Mouse (Mus musculus): ENCODE measurements around the gene Gpr33.

Gpr33 gene

DNA sequence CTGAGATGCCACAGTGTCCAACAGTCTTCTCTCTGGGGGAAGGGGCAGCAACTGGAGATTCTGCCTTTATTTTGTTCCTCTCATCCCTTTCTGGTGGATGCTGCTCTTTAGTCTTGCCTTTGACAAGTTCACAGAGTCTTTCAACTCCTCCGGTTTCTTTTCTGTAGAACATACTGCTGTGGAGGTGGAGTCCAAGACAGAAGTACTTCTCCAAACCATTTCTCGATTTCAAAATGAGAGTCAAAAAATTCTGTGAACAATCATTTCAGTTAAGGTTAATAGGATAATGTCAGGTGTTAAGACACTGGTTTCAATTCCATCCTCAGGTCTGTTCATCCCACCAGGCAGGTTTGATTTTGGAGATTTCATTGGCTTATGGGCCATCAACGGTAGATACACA is at the start of gene Gpr33:
Gpr33 (minus strand) TSS at position 101 of the 400 bp plus-strand sequence.
- in situ Hi-C loops (cut with MboI) = no loop called here

DNA sequence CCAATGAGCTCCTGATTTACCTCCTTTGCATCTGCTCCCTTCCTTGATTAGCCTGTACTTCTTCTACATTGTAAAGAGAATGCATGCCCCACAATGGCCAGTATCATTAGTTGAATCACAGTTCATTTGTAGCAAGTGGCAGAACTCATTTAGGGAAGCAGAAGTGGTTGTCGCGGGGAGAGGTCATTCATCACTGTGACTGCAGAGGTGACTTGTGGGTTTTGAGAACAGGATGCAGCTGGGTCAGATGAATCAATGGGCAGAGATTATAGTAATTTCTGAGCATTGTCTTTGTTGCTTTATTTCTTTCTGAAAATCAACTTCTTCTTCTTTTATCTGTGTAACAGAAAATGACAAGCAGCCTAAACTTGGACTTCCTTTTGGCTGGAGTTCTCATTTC is 21.5 kb upstream of the Gpr33 start:
- in situ Hi-C loops (cut with MboI) = no loop called here

DNA sequence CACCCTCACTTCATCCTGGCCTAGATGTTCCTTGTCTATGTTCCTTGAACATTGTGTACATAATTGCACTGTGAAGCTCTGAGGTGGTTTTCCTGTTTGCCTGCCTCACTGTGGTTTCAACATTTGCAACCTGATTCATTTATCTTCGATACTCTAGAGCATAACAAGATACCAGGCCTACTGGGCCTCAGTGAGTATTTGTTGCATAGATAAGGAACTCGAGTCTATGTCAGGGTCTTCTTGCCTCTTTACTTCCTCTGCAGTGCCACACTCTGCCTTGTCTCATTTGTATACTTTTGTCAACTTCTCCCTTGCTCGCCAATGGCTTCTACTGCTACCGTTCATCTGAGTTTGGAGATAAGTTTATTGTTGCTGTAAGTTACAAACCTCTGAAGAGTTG is 18.5 kb upstream of the Gpr33 start:
- in situ Hi-C loops (cut with MboI) = no loop called here

DNA sequence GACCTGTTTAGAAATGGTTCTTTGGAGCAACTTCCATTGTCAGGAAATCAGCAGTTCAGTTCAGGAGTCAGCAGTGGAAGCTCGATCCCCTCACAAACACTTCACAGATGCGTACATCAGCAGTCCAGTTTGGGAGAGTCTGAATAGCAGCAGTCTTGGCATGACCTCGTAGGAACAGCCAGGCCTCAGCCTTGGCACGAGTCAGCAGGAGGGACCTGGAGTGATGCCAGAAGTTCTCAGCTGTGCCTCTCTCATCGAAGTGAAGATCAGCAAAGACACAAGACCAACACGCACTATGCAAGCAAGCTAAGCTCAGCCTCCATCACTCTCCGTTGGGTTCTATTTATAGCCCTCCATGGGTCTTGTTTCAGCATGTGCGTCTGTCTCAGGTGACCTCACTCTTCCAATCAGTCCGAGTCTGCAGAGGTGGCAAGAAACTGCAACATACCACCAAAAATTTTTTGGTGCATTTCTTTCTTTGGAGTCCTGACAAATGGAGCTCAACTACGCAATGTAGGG is 15.0 kb upstream of the Gpr33 start:
- in situ Hi-C loops (cut with MboI) = no loop called here

DNA sequence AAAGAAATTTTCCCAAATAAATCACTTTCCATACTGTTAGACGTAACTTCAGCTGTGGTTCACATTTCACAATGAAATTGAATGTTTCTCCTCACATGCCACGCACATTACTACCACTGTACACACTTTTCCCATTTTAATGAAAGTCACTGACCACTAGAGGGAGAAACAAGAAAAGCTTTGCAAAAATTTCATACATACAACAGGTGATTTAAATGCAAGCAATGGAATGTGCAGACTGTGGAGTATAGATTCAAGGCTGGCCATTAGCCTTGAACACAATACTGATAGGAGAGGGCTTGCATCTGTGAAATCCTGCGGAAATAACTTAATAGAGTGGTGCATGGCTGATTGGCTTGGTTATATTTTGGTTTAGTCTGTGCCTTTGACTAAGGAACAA is 10.5 kb upstream of the Gpr33 start:
- in situ Hi-C loops (cut with MboI) = no loop called here

DNA sequence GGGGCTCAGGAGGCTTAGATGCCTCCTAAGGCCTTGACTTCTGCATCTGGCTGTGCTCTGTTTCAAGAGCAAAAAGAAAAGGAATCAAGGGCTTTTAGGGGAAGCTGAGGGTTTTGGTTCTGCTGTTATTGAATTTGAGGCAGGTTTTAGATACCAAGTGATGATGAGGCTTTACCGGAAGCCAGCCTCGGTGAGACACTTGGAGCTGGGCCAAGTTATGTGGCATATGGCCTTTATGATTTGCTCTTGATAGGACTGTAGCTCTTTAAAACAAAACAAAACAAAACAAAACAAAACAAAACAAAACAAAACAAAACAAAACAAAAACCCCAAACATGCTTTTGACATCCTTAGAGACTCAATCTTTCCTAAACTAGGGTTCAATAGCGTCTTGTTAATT is 7.1 kb upstream of the Gpr33 start:
- in situ Hi-C loops (cut with MboI) = no loop called here

DNA sequence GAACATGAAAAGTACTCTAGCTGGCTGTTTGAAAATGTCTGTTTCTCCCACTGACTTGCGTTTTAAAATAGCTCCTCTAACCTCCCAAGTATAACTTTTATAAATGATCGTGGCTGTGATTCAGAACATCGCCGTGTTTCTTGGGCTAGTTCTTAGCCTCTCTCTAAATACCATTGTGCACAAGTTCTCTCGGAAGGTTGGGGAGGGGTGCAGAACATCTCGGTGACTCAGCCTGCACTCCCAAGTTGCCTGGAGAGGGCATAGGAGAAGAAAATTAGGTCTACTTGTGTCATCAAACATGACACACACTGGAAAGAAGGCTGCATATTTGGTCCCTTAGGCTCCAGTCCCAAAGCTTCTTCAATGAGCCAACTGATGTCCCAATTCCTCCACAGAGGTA is 4.4 kb upstream of the Gpr33 start:
- in situ Hi-C loops (cut with MboI) = no loop called here

DNA sequence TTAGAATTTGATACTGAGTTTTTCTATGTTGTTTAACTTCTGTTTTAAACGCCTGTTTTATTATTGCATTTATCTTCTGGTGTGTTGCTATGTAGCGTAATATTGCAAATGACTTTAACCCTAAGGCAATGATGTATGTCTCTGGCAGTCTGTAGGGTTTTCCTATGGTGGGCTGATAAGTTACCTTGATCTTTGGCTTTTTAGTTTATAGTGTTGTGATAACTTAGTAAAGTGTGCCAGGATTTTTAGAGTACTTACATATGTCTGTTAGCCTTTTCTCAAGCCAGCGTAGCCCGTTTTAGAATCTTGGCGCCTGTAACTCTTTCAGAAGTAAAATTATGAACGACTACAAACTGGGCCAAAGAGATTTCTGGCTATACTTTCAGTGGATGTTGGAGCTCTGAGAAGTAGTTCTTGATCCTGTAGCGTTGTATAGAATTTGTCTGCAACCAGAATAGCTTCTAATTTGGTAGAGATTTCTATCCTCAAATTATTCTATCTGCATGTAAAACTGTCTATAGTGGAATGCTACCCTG is 13.3 kb downstream of the Gpr33 start:
- in situ Hi-C loops (cut with MboI) = loop anchor here (25.0 kb wide), 1 partner anchor 823 kb away; no protein-coding TSS in a partner anchor

DNA sequence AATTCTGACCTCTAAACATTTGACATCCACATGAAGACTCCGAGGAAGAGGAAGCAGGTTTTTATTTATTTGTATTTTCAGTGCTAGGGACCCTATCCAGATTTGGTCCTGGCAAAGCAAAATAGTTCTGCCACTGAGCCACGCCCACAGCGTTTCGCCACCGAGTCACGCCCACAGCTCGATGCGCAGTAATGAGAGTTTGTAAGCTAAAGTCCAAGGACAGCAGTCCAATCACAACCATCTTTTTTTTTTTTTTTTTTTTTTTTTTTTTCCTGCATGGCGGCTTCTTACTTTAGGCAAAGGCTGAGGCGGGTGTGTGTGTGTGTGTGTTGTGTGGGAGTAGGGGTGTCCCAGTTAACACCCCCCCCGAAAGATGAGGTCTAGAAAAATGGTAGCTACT is 13.8 kb downstream of the Gpr33 start:
- in situ Hi-C loops (cut with MboI) = loop anchor here (25.0 kb wide), 1 partner anchor 823 kb away; no protein-coding TSS in a partner anchor

DNA sequence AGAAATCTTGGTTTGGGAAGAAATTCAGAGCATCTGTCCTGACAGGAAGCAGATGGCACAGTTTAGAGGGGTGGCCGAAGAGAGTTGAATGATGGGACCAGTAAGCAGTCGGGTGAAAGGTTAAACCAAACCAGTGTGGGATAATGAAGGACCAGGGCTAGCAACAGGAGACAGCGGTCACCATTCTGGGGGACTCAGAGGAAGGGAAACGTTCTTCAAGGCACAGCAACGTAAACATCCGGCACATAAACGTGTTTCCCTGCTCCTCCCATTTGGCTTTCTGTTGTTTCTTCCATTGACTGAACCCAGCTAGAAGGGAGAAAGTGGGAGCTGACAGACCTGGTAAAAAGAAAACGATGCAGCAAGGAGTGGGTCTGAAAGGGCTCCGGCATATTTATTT is 14.6 kb downstream of the Gpr33 start:
- in situ Hi-C loops (cut with MboI) = loop anchor here (25.0 kb wide), 1 partner anchor 824 kb away; no protein-coding TSS in a partner anchor

DNA sequence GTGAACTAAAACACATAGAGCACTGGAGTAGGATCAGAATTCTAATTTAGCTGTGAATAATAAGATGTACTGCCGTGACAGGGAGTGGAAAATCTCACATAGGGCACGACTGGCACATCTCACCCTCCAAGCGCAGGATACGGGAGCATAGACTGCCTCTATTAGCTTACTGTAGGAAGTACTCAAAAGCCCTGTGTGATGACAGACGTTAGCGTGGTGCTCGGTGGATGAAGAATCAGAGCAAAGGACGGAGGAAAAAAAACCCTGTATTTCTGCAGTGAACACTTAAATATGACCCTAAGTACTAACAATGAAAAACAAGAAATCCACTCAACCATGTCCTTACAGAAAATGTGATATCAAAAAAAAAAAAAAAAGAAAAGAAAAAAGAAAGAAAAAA is 15.7 kb downstream of the Gpr33 start:
- in situ Hi-C loops (cut with MboI) = loop anchor here (25.0 kb wide), 1 partner anchor 825 kb away; no protein-coding TSS in a partner anchor

DNA sequence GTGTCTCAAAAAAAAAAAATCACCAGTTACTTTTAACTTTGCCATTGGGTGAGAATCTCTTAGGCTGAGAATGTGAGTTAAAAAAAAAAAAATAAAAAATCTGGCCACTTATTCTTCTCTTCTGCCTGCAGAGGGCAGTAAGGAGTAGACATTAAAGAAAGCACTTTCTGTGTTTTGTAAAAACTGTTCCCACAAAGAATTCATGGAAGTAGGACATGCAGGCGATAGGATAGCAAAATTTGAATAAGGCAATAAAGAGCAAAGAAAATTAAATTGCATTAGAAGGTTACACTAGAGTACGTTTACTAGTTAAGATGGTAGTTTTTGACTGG is 17.3 kb downstream of the Gpr33 start:
- in situ Hi-C loops (cut with MboI) = loop anchor here (25.0 kb wide), 1 partner anchor 827 kb away; no protein-coding TSS in a partner anchor

DNA sequence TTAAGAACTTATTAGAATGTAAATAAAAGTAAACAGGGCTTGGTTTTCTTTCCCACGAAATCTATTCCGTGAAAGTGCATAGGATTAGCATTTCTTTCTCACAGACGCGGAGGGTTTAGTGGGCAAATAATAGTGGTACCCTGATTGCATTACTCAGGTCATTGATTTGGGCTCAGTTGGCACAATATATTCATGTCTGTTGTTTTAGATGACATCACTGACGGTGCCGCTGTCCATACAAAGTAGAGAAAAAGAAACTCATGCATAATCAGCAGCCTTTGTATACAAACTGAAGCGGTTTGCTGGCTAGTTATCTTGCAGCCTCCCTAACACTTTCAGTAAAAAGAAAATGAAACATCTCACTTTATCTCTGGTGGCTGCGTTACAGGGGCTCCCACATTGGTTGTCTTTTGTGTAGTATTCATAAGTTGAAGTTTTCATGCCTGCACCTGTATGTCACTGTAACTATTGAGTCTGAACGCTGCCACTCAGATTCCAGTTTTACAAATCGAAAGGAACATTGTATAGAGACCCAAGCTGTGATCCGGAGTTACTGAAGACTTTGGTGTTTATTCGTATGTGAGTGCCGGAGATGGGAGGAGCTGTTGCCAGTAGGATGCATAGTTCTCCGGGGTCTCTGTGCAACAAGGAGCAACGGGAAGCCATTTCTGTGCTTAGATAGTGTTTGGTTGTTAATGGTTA is 17.8 kb downstream of the Gpr33 start:
- in situ Hi-C loops (cut with MboI) = loop anchor here (25.0 kb wide), 1 partner anchor 827 kb away; no protein-coding TSS in a partner anchor

DNA sequence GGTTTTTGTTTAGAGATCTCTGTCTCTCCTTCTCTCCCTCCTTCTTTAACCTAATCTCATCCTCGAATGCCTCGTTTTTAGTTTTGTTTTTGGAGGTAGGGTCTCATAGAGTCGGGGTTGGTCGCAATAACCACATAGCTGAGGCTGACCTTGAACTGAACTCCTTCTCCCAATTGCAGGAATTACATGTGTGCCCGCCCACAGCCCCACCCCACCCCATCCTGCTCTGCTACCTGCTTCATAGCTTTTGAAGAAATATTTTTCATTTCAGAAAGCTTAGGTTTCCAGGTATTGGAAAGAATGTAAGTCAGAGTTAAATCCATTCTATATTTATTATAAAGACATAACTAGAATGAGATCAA is 21.2 kb downstream of the Gpr33 start:
- in situ Hi-C loops (cut with MboI) = loop anchor here (25.0 kb wide), 1 partner anchor 831 kb away; no protein-coding TSS in a partner anchor

DNA sequence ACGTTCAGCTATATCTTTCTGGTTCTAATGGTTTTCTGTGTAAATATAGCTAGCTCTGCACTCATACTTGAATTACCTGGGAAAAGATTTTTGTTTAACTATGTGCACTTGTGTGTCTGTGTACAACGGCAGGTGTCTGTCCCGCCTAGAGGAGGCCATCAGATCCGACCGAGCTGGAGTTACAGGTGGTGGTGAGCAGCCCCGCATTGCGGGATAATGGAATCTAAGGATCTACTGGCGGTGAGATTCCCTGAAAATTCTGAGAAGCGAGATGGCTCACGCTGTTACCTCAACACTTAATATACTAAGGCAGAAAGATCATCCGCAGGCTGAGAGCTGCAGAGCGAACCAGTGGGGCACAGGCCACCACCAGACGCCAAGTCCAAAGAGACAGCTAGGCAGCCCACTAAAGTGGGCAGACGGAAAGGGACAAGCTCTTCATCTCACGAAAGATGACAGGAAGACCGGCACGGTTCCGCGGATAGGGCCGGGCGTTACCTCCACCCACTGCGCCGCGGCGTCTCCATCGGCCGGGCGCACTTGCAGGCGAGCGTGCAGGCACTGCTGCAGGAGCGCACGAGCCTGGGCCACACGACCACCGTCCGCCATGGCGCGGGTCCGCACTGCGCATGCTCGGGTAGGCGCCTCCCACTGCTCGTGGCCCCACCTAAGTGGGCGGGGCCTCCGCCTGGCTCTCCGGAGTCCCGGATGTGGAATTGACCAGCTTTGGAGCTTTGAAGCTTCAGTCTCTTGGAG is 21.8 kb downstream of the Gpr33 start, which contains the start of gene Dtd2:
Dtd2 (minus strand) TSS at position 625 of the 756 bp plus-strand sequence.
- in situ Hi-C loops (cut with MboI) = loop anchor here (25.0 kb wide), 1 partner anchor 831 kb away; no protein-coding TSS in a partner anchor

DNA sequence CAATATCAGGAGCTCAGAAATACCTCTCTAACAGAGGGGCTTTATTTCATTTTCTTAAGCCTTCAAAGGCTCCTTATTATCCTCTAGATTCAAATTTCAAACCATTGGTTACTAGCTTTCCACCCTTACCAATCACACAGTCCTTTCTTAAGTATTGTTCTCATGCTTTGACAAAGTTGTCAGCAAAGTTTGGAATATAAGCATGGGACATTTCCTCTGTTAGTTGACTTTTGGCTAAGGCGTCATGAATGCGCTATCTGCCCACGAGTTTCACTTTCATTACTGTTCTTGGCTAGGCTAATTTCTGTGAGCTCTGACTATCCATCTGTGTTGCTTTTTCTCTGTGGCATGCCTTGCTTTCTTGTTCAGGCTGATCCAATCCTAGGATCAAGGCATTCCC is 25.1 kb downstream of the Gpr33 start:
- in situ Hi-C loops (cut with MboI) = loop anchor here (25.0 kb wide), 1 partner anchor 835 kb away; no protein-coding TSS in a partner anchor

DNA sequence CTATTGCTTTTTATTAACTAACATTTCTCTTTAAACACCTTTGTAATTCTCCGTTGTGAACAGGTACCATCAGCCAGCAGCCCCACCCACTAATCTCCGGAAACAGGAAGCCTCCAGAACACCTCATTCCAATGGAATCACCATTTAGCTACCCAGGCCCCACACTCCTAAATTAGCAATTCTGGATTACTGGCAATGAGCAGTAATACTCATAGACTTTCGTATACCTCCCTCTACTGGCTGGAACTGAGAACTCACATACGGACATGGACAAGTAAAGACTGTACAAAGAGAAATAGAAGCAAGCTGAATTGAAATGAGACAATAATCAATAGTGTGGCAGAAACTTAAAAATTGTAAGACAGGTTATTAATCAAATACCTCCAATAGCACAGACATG is 26.3 kb downstream of the Gpr33 start:
- in situ Hi-C loops (cut with MboI) = loop anchor here (25.0 kb wide), 1 partner anchor 836 kb away; no protein-coding TSS in a partner anchor

DNA sequence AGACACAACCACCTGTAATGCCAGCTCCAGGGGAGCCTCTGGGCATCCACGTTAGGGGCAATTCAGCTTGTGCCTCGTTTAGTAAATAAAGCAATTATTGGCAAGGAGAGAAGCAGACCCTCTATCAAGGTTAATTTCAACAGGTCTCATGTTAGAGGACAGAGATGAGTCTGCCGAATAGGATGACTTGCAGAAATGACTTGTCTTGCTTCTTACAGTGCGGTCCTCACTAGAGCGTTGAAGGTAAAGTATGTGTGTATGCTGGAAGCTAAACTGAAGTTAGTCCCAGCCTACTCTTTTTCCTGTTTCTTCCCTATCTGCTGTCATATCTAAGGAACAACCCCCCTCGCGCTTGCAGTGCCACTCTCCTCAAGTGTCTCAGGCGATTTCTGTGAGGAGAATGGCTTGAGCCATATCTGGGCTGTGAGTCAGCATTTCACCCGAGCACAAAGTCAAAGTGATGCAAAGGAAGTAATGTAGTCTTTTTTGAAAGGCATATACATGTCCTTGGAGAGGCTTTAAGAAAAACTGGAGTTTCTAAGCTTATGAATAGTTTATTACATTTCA is 29.4 kb downstream of the Gpr33 start:
- in situ Hi-C loops (cut with MboI) = no loop called here

DNA sequence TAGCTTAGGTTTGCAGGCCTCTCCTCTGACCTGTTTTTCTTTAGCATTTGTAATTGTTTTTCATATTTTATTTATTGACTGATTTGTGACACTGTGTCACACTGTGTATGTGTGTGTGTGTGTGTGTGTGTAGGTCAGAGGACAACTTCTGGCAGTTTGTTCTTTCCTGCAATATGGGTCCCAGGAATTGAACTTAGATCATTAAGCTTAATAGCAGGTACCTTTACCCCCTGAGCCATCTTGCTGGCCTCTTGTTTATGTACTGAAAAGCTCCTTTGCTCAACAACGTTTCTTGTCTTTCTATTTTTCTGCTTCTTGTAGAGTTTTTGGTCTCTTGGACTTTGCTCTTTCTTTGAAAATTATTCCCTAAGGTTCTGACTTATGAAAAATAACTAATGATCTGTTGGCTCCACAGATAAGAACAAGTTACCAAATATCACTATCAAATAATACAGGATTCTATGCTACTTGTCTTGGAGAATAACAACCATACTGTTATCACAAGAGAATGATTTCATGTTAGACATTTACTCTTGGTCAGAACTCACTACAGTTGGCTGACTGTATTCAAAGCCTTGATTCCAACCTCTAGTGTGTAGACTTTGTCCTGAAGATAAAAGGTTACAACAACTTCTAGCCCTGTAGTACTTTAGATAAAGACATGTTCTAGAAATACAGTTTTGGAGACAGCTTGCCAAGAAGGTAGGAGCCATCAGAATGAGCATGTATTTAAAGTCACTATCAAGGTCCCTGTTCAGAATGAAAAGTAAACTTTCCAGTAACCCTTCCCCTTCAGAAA is 31.9 kb downstream of the Gpr33 start:
- in situ Hi-C loops (cut with MboI) = no loop called here

DNA sequence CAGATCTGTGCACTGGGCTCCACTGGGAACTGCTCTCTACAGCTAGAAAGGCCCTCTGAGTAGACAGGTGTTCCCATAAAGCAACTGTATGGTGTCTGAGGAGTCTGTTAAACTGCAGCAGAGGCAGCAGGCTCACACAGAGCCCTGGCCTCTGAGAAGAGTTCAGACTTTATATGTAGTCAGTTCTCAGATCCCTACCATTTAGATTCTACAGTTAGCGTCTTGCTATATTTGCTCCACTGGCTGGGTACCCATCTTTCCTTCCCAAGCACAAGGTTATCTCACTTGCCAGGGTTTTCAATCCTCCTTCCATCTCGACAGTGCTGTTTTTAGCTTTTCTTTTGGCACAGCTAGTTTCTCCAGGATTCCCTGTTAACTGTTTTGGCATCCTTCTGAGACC is 37.2 kb downstream of the Gpr33 start:
- in situ Hi-C loops (cut with MboI) = no loop called here

DNA sequence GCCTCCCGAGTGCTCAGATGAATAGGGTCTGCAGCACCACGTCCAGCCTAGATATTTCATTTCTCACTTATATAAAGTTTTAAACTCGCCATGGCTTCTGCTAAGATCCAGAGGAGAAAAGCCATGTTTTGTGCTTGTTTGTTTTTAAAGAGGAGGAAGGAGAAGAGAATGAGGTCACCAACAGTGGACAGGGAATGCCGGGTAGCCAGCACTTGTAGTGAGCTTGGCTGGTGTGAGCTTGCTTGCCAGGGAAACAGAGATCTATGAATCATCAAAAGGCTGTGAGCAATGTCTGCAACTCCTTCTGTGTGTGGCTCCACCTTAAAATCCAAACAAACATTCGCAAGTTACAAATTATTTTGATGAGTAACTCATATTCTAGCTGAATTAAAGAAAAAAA is 39.3 kb downstream of the Gpr33 start:
- in situ Hi-C loops (cut with MboI) = no loop called here
